8 mouse cellular contexts compared by ENCODE assay signal in genomic region chr1:184732556-184733049, GRCm38 (mm10). TPM values are rescaled to one million over a fixed set of nuclear protein-coding genes. Genes with fewer than 3 reads are reported as not detected.
DNase-seq lines count a peak whose midpoint lies in the region; ATAC-seq and TF ChIP-seq lines count a peak whose summit lies in the region.

Hlx (minus strand) TSS chr1:184732619.

- peaks cover 34% of the 10 kb centered on the region for H3K79me2 ChIP-seq in macrophage (ENCODE audit: inconsistent target)

- TF ChIP-seq POLR2A in spleen, adult 2 months (IDR thresholded peaks at IDR 0.05; ENCODE audit: low read depth, low read length): no peak

- H3K4me3 ChIP-seq in embryonic facial prominence, embryonic 15.5 days (replicated peaks): peak within 1 kb of the TSS; percentile 57
- H3K4me3 ChIP-seq in heart, embryonic 13.5 days: peak within 1 kb of the TSS; percentile 63
- peak within 1 kb of the TSS; percentile 83 for H3K4me3 ChIP-seq in macrophage (ENCODE audit: inconsistent target)
- H3K4me3 ChIP-seq in spleen, adult 2 months (ENCODE audit: extremely low read depth, insufficient read depth, insufficient read length): peak within 1 kb of the TSS; percentile 80

- under 1% methylated on average over 32 of the region's 32 CpGs for WGBS in embryonic facial prominence, embryonic 15.5 days
- under 1% methylated on average over 32 of the region's 32 CpGs for WGBS in heart, embryonic 13.5 days
- 2% methylated on average over 31 of the region's 32 CpGs for WGBS in macrophage (ENCODE audit: missing documents)
- WGBS in spleen, adult 2 months: under 1% methylated on average over 32 of the region's 32 CpGs

- ATAC-seq in activated CD4-positive, CD25-positive, alpha-beta regulatory T cell, adult 4 months: peak; percentile 38
- ATAC-seq in embryonic facial prominence, embryonic 15.5 days (ENCODE audit: insufficient number of reproducible peaks, low FRiP score, low TSS enrichment, low read depth): peak; percentile 90
- peak; percentile 81 for ATAC-seq in heart, embryonic 13.5 days (ENCODE audit: extremely low read depth, insufficient number of reproducible peaks, low FRiP score, low TSS enrichment)

- H3K27me3 ChIP-seq in embryonic facial prominence, embryonic 15.5 days: peaks cover 84% of the 10 kb centered on the region
- H3K27me3 ChIP-seq in heart, embryonic 13.5 days (replicated peaks): peaks cover 92% of the 10 kb centered on the region
- peaks cover 9% of the 10 kb centered on the region; the same call in 1 of the 2 replicates for H3K27me3 ChIP-seq in spleen, adult 2 months (ENCODE audit: control insufficient read depth, insufficient read depth, low read length)

- H3K36me3 ChIP-seq in embryonic facial prominence, embryonic 15.5 days: no peaks in the 10 kb centered on the region
- H3K36me3 ChIP-seq in heart, embryonic 13.5 days: no peaks in the 10 kb centered on the region
- peaks cover 9% of the 10 kb centered on the region for H3K36me3 ChIP-seq in macrophage (ENCODE audit: inconsistent target)
- no peaks in the 10 kb centered on the region for H3K36me3 ChIP-seq in spleen, adult 2 months (ENCODE audit: control insufficient read depth, insufficient read depth, low read length)

- H3K27ac ChIP-seq in embryonic facial prominence, embryonic 15.5 days (replicated peaks): peak within 1 kb of the TSS; percentile 85
- H3K27ac ChIP-seq in heart, embryonic 13.5 days (replicated peaks): peak within 1 kb of the TSS; percentile 76
- H3K27ac ChIP-seq in macrophage: peak within 1 kb of the TSS; percentile 92
- peak within 1 kb of the TSS; percentile 79 for H3K27ac ChIP-seq in spleen, adult 2 months (ENCODE audit: insufficient read depth, low read length)

- peaks cover 39% of the 10 kb centered on the region for H3K4me1 ChIP-seq in embryonic facial prominence, embryonic 15.5 days
- H3K4me1 ChIP-seq in heart, embryonic 13.5 days: peaks cover 31% of the 10 kb centered on the region
- H3K4me1 ChIP-seq in spleen, adult 2 months (ENCODE audit: control insufficient read depth, insufficient read depth, insufficient read length): peaks cover 9% of the 10 kb centered on the region

- peak; percentile 50 to 52 for DNase-seq in B cell, adult 2 months
- peak; percentile 81 for DNase-seq in kidney, postnatal 10 days
- DNase-seq in spleen, adult 2 months (ENCODE audit: low read depth in 1 of 2, low spot score in 2 of 2): peak; percentile 52 to 58
- DNase-seq in frontal cortex, postnatal 36 days (ENCODE audit: low spot score in 2 of 2): no peak

- H3K4me2 ChIP-seq in embryonic facial prominence, embryonic 15.5 days (replicated peaks): peak within 1 kb of the TSS; percentile 78
- peak within 1 kb of the TSS; percentile 78 for H3K4me2 ChIP-seq in heart, embryonic 13.5 days

- H3K9ac ChIP-seq in embryonic facial prominence, embryonic 15.5 days: peak within 1 kb of the TSS; percentile 57
- peak within 1 kb of the TSS; percentile 87 for H3K9ac ChIP-seq in heart, embryonic 13.5 days

- no peaks in the 10 kb centered on the region for H3K9me3 ChIP-seq in embryonic facial prominence, embryonic 15.5 days (replicated peaks)
- H3K9me3 ChIP-seq in heart, embryonic 13.5 days: no peaks in the 10 kb centered on the region

- no peak for TF ChIP-seq CTCF in spleen, adult 2 months (IDR thresholded peaks at IDR 0.05; ENCODE audit: extremely low read depth, insufficient read depth, insufficient read length, insufficient replicate concordance)

RNA-seq across cellular contexts. Expression of gene Hlx, which starts in this region (rescaled TPM):
- not detected for polyA plus RNA-seq in activated CD4-positive, CD25-positive, alpha-beta regulatory T cell, adult 4 months (2017; shearing (Covaris generic))
- polyA plus RNA-seq in embryonic facial prominence, embryonic 15.5 days (2015; fragmentation: Nextera tagmentation; extraction: Ambion mirVana): 18.6 and 21.0 TPM in 2 replicates
- 7.6 and 8.1 TPM in 2 replicates for polyA plus RNA-seq in heart, embryonic 13.5 days (2015; fragmentation: Nextera tagmentation; extraction: Ambion mirVana)
- 10 to 100 TPM in 21 of 26 experiments, 1 to 10 TPM in 5; 6.4 to 26.8 (median 12.9) TPM for total RNA-seq in macrophage (2018; cell fraction: chromatin; rRNA removed)
- 10 to 100 TPM; 21.1 to 79.3 (median 38.5) TPM for total RNA-seq in macrophage (2018; cell fraction: cytosol; rRNA removed)
- 10 to 100 TPM; 14.3 to 54.2 (median 25.8) TPM for total RNA-seq in macrophage (2018; cell fraction: nucleus; rRNA removed)
- polyA plus RNA-seq in macrophage (2018): 23.2 to 50.5 TPM (median 24.9 TPM) in 3 replicates
- polyA plus RNA-seq in spleen, adult 2 months (2012; rRNA removed): 24.1 and 33.9 TPM in 2 replicates

Comparison
In these comparisons a context has a peak if more than half of its experiments do, and no peak if none do; other contexts are left out.
1. Peak in ATAC-seq in activated CD4-positive, CD25-positive, alpha-beta regulatory T cell, adult 4 months; RNA of the gene not detected or under 1 TPM.
2. DNase-seq: peak in B cell, adult 2 months (2 of 2), kidney, postnatal 10 days (single experiment) and spleen, adult 2 months (2 of 2); none in frontal cortex, postnatal 36 days (0 of 2).
3. ATAC-seq: peak in every context shown above with its lines; median percentile 90 in embryonic facial prominence, embryonic 15.5 days; 81 in heart, embryonic 13.5 days; 38 in activated CD4-positive, CD25-positive, alpha-beta regulatory T cell, adult 4 months.
4. Peak in every context shown above with its lines, with median percentiles within 50 percentile points of each other: H3K27ac ChIP-seq and H3K4me3 ChIP-seq.